Mouse (Mus musculus): ENCODE data around the gene Castor1. TPM values are rescaled to one million over a fixed set of nuclear protein-coding genes. Genes with fewer than 3 reads are reported as not detected.
A peak's percentile ranks its signal among the peaks of the same experiment; 100 is the strongest.

Gene Castor1
- polyA plus RNA-seq, 1 experiment from 2014 or later = 7.6 TPM

- Histone ChIP-seq H3K27me3 (ENCODE audit: insufficient read depth, low read length) (peaks cover 6% of the 10 kb centered on the region; the same call in 1 of the 2 replicates), H3K27ac (ENCODE audit: low read length) (no peak overlapping the region), H3K4me3 (ENCODE audit: low read length) (peak overlapping the region; percentile 48), H3K9ac (replicated peaks; ENCODE audit: low read length) (peak overlapping the region; percentile 68), H3K9me3 (ENCODE audit: low read length) (no peaks in the 10 kb centered on the region), H3K4me1 (ENCODE audit: insufficient read depth, low read length) (peaks cover 12% of the 10 kb centered on the region), H3K36me3 (ENCODE audit: insufficient read depth, low read length) (peaks cover 19% of the 10 kb centered on the region), H3K4me2 (replicated peaks; ENCODE audit: low read depth, low read length) (peak overlapping the region; percentile 83)
- ATAC-seq (ENCODE audit: low FRiP score, low TSS enrichment) = no peak
- 8% methylated on average over 6 of the region's 6 CpGs for WGBS
Measured at GRCm38 (mm10) chr11:4218637-4219036, 612 bp downstream of the Castor1 start.

- Histone ChIP-seq H3K9me3 (ENCODE audit: low read length) (no peaks in the 10 kb centered on the region), H3K4me1 (ENCODE audit: insufficient read depth, low read length) (peaks cover 12% of the 10 kb centered on the region), H3K4me2 (replicated peaks; ENCODE audit: low read depth, low read length) (peak overlapping the region; percentile 83), H3K27me3 (ENCODE audit: insufficient read depth, low read length) (peaks cover 6% of the 10 kb centered on the region; the same call in 1 of the 2 replicates), H3K27ac (ENCODE audit: low read length) (no peak overlapping the region), H3K4me3 (ENCODE audit: low read length) (no peak overlapping the region), H3K36me3 (ENCODE audit: insufficient read depth, low read length) (peaks cover 15% of the 10 kb centered on the region), H3K9ac (replicated peaks; ENCODE audit: low read length) (peak overlapping the region; percentile 68)
- WGBS = 10% methylated on average over 2 of the region's 2 CpGs
- ATAC-seq (ENCODE audit: low FRiP score, low TSS enrichment) = no peak
Measured at GRCm38 (mm10) chr11:4219317-4219751, 1.3 kb downstream of the Castor1 start.

- no peak overlapping the region for H3K9ac ChIP-seq (replicated peaks; ENCODE audit: low read length)
- H3K27me3 ChIP-seq (ENCODE audit: insufficient read depth, low read length) = peaks cover 6% of the 10 kb centered on the region; the same call in 1 of the 2 replicates
- H3K4me2 ChIP-seq (replicated peaks; ENCODE audit: low read depth, low read length) = no peak overlapping the region
- WGBS = 63% methylated on average over 9 of the region's 9 CpGs
- ATAC-seq (ENCODE audit: low FRiP score, low TSS enrichment) = no peak
- no peak overlapping the region for H3K4me3 ChIP-seq (ENCODE audit: low read length)
- H3K4me1 ChIP-seq (ENCODE audit: insufficient read depth, low read length) = peaks cover 12% of the 10 kb centered on the region
- H3K36me3 ChIP-seq (ENCODE audit: insufficient read depth, low read length) = peaks cover 11% of the 10 kb centered on the region
- no peaks in the 10 kb centered on the region for H3K9me3 ChIP-seq (ENCODE audit: low read length)
- H3K27ac ChIP-seq (ENCODE audit: low read length) = no peak overlapping the region
Measured at GRCm38 (mm10) chr11:4219908-4220307, 1.9 kb downstream of the Castor1 start.

- Histone ChIP-seq H3K27me3 (ENCODE audit: insufficient read depth, low read length) (peaks cover 6% of the 10 kb centered on the region; the same call in 1 of the 2 replicates), H3K4me3 (ENCODE audit: low read length) (no peak overlapping the region), H3K9ac (replicated peaks; ENCODE audit: low read length) (no peak overlapping the region), H3K4me2 (replicated peaks; ENCODE audit: low read depth, low read length) (no peak overlapping the region), H3K9me3 (ENCODE audit: low read length) (no peaks in the 10 kb centered on the region), H3K36me3 (ENCODE audit: insufficient read depth, low read length) (peaks cover 3% of the 10 kb centered on the region; the same call in 1 of the 2 replicates), H3K27ac (ENCODE audit: low read length) (no peak overlapping the region), H3K4me1 (ENCODE audit: insufficient read depth, low read length) (peaks cover 12% of the 10 kb centered on the region)
- ATAC-seq (ENCODE audit: low FRiP score, low TSS enrichment) = no peak
- WGBS = 53% methylated on average over 28 of the region's 28 CpGs
Measured at GRCm38 (mm10) chr11:4220443-4221400, 2.7 kb downstream of the Castor1 start.

GRCm38 (mm10) chr11:4222046-4222950 lies 4.3 kb downstream of the Castor1 start:
- 66% methylated on average over 17 of the region's 17 CpGs for WGBS
- Histone ChIP-seq H3K4me3 (ENCODE audit: low read length) (no peak overlapping the region), H3K27me3 (ENCODE audit: insufficient read depth, low read length) (peaks cover 6% of the 10 kb centered on the region; the same call in 1 of the 2 replicates), H3K27ac (ENCODE audit: low read length) (no peak overlapping the region), H3K9ac (replicated peaks; ENCODE audit: low read length) (no peak overlapping the region), H3K9me3 (ENCODE audit: low read length) (no peaks in the 10 kb centered on the region), H3K4me1 (ENCODE audit: insufficient read depth, low read length) (peaks cover 12% of the 10 kb centered on the region), H3K4me2 (replicated peaks; ENCODE audit: low read depth, low read length) (no peak overlapping the region), H3K36me3 (ENCODE audit: insufficient read depth, low read length) (no peaks in the 10 kb centered on the region)
- ATAC-seq (ENCODE audit: low FRiP score, low TSS enrichment) = no peak

GRCm38 (mm10) chr11:4223393-4224188 lies 5.6 kb downstream of the Castor1 start:
- H3K9me3 ChIP-seq (ENCODE audit: low read length) = no peaks in the 10 kb centered on the region
- peaks cover 8% of the 10 kb centered on the region for H3K4me1 ChIP-seq (ENCODE audit: insufficient read depth, low read length)
- 42% methylated on average over 7 of the region's 7 CpGs for WGBS
- ATAC-seq (ENCODE audit: low FRiP score, low TSS enrichment) = no peak
- H3K27ac ChIP-seq (ENCODE audit: low read length) = no peak overlapping the region
- no peak overlapping the region for H3K4me2 ChIP-seq (replicated peaks; ENCODE audit: low read depth, low read length)
- no peaks in the 10 kb centered on the region for H3K36me3 ChIP-seq (ENCODE audit: insufficient read depth, low read length)
- H3K9ac ChIP-seq (replicated peaks; ENCODE audit: low read length) = no peak overlapping the region
- peaks cover 5% of the 10 kb centered on the region; the same call in 1 of the 2 replicates for H3K27me3 ChIP-seq (ENCODE audit: insufficient read depth, low read length)
- no peak overlapping the region for H3K4me3 ChIP-seq (ENCODE audit: low read length)

- Histone ChIP-seq H3K27ac (ENCODE audit: low read length) (no peak overlapping the region), H3K4me1 (ENCODE audit: insufficient read depth, low read length) (peaks cover 2% of the 10 kb centered on the region; the same call in 1 of the 2 replicates), H3K9ac (replicated peaks; ENCODE audit: low read length) (no peak overlapping the region), H3K27me3 (ENCODE audit: insufficient read depth, low read length) (no peaks in the 10 kb centered on the region), H3K36me3 (ENCODE audit: insufficient read depth, low read length) (no peaks in the 10 kb centered on the region), H3K9me3 (ENCODE audit: low read length) (no peaks in the 10 kb centered on the region), H3K4me3 (ENCODE audit: low read length) (no peak overlapping the region), H3K4me2 (replicated peaks; ENCODE audit: low read depth, low read length) (no peak overlapping the region)
- 34% methylated on average over 2 of the region's 2 CpGs for whole genome bisulfite sequencing
- ATAC-seq (ENCODE audit: low FRiP score, low TSS enrichment) = no peak
Measured at GRCm38 (mm10) chr11:4224223-4224622, 6.2 kb downstream of the Castor1 start.

GRCm38 (mm10) chr11:4226569-4227325 lies 8.7 kb downstream of the Castor1 start:
- no peaks in the 10 kb centered on the region for H3K9me3 ChIP-seq (ENCODE audit: low read length)
- no peak overlapping the region for H3K9ac ChIP-seq (replicated peaks; ENCODE audit: low read length)
- H3K27ac ChIP-seq (ENCODE audit: low read length) = no peak overlapping the region
- 71% methylated on average over 5 of the region's 5 CpGs for WGBS
- no peak for ATAC-seq (ENCODE audit: low FRiP score, low TSS enrichment)
- no peaks in the 10 kb centered on the region for H3K4me1 ChIP-seq (ENCODE audit: insufficient read depth, low read length)
- H3K36me3 ChIP-seq (ENCODE audit: insufficient read depth, low read length) = no peaks in the 10 kb centered on the region
- no peak overlapping the region for H3K4me2 ChIP-seq (replicated peaks; ENCODE audit: low read depth, low read length)
- no peak overlapping the region for H3K4me3 ChIP-seq (ENCODE audit: low read length)
- no peaks in the 10 kb centered on the region for H3K27me3 ChIP-seq (ENCODE audit: insufficient read depth, low read length)
